ENCODE assay signal across 26 mouse cellular contexts in genomic region chr11:80515895-80516294, GRCm38 (mm10). TPM values are rescaled to one million over a fixed set of nuclear protein-coding genes. Genes with fewer than 3 reads are reported as not detected.
A peak's percentile ranks its signal among the peaks of the same experiment; 100 is the strongest.
DNase-seq lines count a peak whose midpoint lies in the region; ATAC-seq and TF ChIP-seq lines count a peak whose summit lies in the region.
"Had no signal": no experiment of that assay in that cellular context is flagged by ENCODE, and none has a peak within 500 bp of the region (broad histone marks: within the 10 kb centered on the region; RNA-seq: fewer than 3 reads in every experiment).

No protein-coding gene starts in this region.

- WGBS in midbrain, embryonic 13.5 days, result 81% methylated on average over 8 of the region's 8 CpGs
- WGBS in midbrain, postnatal 0 days, result 54% methylated on average over 8 of the region's 8 CpGs
- WGBS in forebrain, embryonic 15.5 days, result 67% methylated on average over 8 of the region's 8 CpGs

- H3K9me3 ChIP-seq in midbrain, embryonic 13.5 days, result no peaks in the 10 kb centered on the region
- H3K9me3 ChIP-seq in midbrain, postnatal 0 days (ENCODE audit: low read length), result no peaks in the 10 kb centered on the region
- no peaks in the 10 kb centered on the region for H3K9me3 ChIP-seq in forebrain, embryonic 15.5 days
- H3K9me3 ChIP-seq: heart, embryonic 10.5 days; heart, embryonic 15.5 days; hindbrain, embryonic 12.5 days; liver, embryonic 12.5 days had no signal

- no peak for TF ChIP-seq CTCF in layer of hippocampus, adult 2 months (conservative IDR thresholded peaks at IDR 0.05)
- no peak for TF ChIP-seq CTCF in midbrain, postnatal 0 days (IDR thresholded peaks at IDR 0.05)

- H3K27ac ChIP-seq in layer of hippocampus, adult 2 months, result peak overlapping the region; percentile 83
- peak overlapping the region; percentile 10; the same call in 1 of the 2 replicates for H3K27ac ChIP-seq in midbrain, embryonic 13.5 days
- H3K27ac ChIP-seq in midbrain, postnatal 0 days (ENCODE audit: low read depth, low read length), result no peak overlapping the region
- peak overlapping the region; percentile 76 for H3K27ac ChIP-seq in forebrain, embryonic 15.5 days (replicated peaks)
- H3K27ac ChIP-seq: heart, embryonic 10.5 days; heart, embryonic 15.5 days; hindbrain, embryonic 12.5 days; liver, embryonic 12.5 days had no signal

- peak overlapping the region; percentile 3; the same call in 1 of the 2 replicates for H3K9ac ChIP-seq in midbrain, embryonic 13.5 days (replicated peaks)
- H3K9ac ChIP-seq in midbrain, postnatal 0 days (replicated peaks; ENCODE audit: low read length, poor library complexity, severe bottlenecking), result no peak overlapping the region
- H3K9ac ChIP-seq in forebrain, embryonic 15.5 days (replicated peaks), result no peak overlapping the region
- H3K9ac ChIP-seq: heart, embryonic 15.5 days; hindbrain, embryonic 12.5 days; liver, embryonic 12.5 days; liver, postnatal 0 days had no signal

- H3K4me1 ChIP-seq in midbrain, embryonic 13.5 days (replicated peaks), result peaks cover 70% of the 10 kb centered on the region
- H3K4me1 ChIP-seq in midbrain, postnatal 0 days (ENCODE audit: insufficient read depth, low read length), result peaks cover 39% of the 10 kb centered on the region
- peaks cover 64% of the 10 kb centered on the region for H3K4me1 ChIP-seq in forebrain, embryonic 15.5 days
- H3K4me1 ChIP-seq: liver, embryonic 12.5 days had no signal

- H3K4me2 ChIP-seq in midbrain, embryonic 13.5 days (replicated peaks), result no peak overlapping the region
- no peak overlapping the region for H3K4me2 ChIP-seq in midbrain, postnatal 0 days (ENCODE audit: low read depth, low read length, poor library complexity, severe bottlenecking)
- no peak overlapping the region for H3K4me2 ChIP-seq in forebrain, embryonic 15.5 days (replicated peaks)
- H3K4me2 ChIP-seq: heart, embryonic 15.5 days; hindbrain, embryonic 12.5 days; liver, embryonic 12.5 days had no signal

- peak; percentile 41 to 48 for DNase-seq in layer of hippocampus, adult 2 months (ENCODE audit: low spot score in 2 of 2)
- DNase-seq in layer of hippocampus, adult 11-12 months (ENCODE audit: low spot score), result no peak
- DNase-seq in midbrain, postnatal 0 days (ENCODE audit: low spot score), result no peak
- DNase-seq in brain, adult 2 months (ENCODE audit: low read depth, low spot score), result peak; percentile 46
- DNase-seq in thymus, postnatal 4 days, result no peak
- no peak for DNase-seq in spleen, postnatal 14 days (ENCODE audit: low spot score in 2 of 2)
- DNase-seq: adrenal gland, postnatal 25 days; cerebellum, adult 18-20 months; cerebellum, postnatal 10 days; gastrocnemius, postnatal 14 days; heart, postnatal 36 days; kidney, adult 9 months; kidney, postnatal 10 days; liver, postnatal 0 days; lung, postnatal 4 days; right cerebral cortex, postnatal 4 days had no signal

- no peaks in the 10 kb centered on the region for H3K36me3 ChIP-seq in midbrain, embryonic 13.5 days
- H3K36me3 ChIP-seq in midbrain, postnatal 0 days (ENCODE audit: insufficient read depth, low read length), result no peaks in the 10 kb centered on the region
- no peaks in the 10 kb centered on the region for H3K36me3 ChIP-seq in forebrain, embryonic 15.5 days
- H3K36me3 ChIP-seq: heart, embryonic 10.5 days; heart, embryonic 15.5 days; hindbrain, embryonic 12.5 days; liver, embryonic 12.5 days had no signal

- no peak for ATAC-seq in midbrain, embryonic 13.5 days
- ATAC-seq in midbrain, postnatal 0 days (ENCODE audit: low FRiP score), result no peak
- no peak for ATAC-seq in forebrain, embryonic 15.5 days (replicated peaks)
- ATAC-seq: CD4-positive, CD25-positive, alpha-beta regulatory T cell, adult 4 months; intestine, postnatal 0 days; liver, embryonic 12.5 days; liver, postnatal 0 days; lung, postnatal 0 days had no signal

- peaks cover 12% of the 10 kb centered on the region; the same call in 1 of the 2 replicates for H3K27me3 ChIP-seq in midbrain, embryonic 13.5 days
- H3K27me3 ChIP-seq in midbrain, postnatal 0 days (ENCODE audit: insufficient read depth, low read length), result no peaks in the 10 kb centered on the region
- no peaks in the 10 kb centered on the region for H3K27me3 ChIP-seq in forebrain, embryonic 15.5 days
- H3K27me3 ChIP-seq: heart, embryonic 15.5 days; liver, embryonic 12.5 days had no signal

- H3K4me3 ChIP-seq in layer of hippocampus, adult 2 months, result no peak overlapping the region
- no peak overlapping the region for H3K4me3 ChIP-seq in midbrain, embryonic 13.5 days (replicated peaks)
- no peak overlapping the region for H3K4me3 ChIP-seq in midbrain, postnatal 0 days (ENCODE audit: low read depth, low read length)
- no peak overlapping the region for H3K4me3 ChIP-seq in forebrain, embryonic 15.5 days
- H3K4me3 ChIP-seq: erythroblast, embryonic 14.5 days; heart, embryonic 10.5 days; heart, embryonic 15.5 days; hindbrain, embryonic 12.5 days; liver, embryonic 12.5 days had no signal

RNA-seq across cellular contexts. Expression of gene Cdk5r1, which starts 39.1 kb away (rescaled TPM):
- 100 to 1,000 TPM; 218 to 227 TPM for total RNA-seq in layer of hippocampus, adult 2 months (2021)
- polyA plus RNA-seq in midbrain, embryonic 13.5 days (2015; fragmentation: Nextera tagmentation; extraction: Ambion mirVana), result 88.3 and 98.6 TPM in 2 replicates
- 376 and 420 TPM in 2 replicates for total RNA-seq in midbrain, postnatal 0 days (2014; rRNA removed)
- polyA plus RNA-seq in midbrain, postnatal 0 days (2015; fragmentation: Nextera tagmentation; extraction: Ambion mirVana), result 77.3 and 85.2 TPM in 2 replicates
- 105 and 120 TPM in 2 replicates for polyA plus RNA-seq in forebrain, embryonic 15.5 days (2015; fragmentation: Nextera tagmentation; extraction: Ambion mirVana)

Comparison
In these comparisons a context has a peak if more than half of its experiments do, and no peak if none do; other contexts are left out.
1. DNase-seq: peak in layer of hippocampus, adult 2 months (2 of 2) and brain, adult 2 months (single experiment); none in layer of hippocampus, adult 11-12 months (single experiment), midbrain, postnatal 0 days (single experiment), thymus, postnatal 4 days (single experiment) and spleen, postnatal 14 days (0 of 2).